Mouse (Mus musculus): ENCODE results near the gene B3gnt3. TPM values are rescaled to one million over a fixed set of nuclear protein-coding genes. Genes with fewer than 3 reads are reported as not detected.
A peak's percentile ranks its signal among the peaks of the same experiment; 100 is the strongest.
"Not testable (repeated sequence)": the region's sequence is repeated elsewhere in the genome, so short reads cannot be mapped to it uniquely, and the experiment has no call there.

B3gnt3 gene
- 0.58 and 0.68 TPM in 2 replicates for polyA plus RNA-seq (2015; fragmentation: Nextera tagmentation; extraction: Ambion mirVana)

DNA sequence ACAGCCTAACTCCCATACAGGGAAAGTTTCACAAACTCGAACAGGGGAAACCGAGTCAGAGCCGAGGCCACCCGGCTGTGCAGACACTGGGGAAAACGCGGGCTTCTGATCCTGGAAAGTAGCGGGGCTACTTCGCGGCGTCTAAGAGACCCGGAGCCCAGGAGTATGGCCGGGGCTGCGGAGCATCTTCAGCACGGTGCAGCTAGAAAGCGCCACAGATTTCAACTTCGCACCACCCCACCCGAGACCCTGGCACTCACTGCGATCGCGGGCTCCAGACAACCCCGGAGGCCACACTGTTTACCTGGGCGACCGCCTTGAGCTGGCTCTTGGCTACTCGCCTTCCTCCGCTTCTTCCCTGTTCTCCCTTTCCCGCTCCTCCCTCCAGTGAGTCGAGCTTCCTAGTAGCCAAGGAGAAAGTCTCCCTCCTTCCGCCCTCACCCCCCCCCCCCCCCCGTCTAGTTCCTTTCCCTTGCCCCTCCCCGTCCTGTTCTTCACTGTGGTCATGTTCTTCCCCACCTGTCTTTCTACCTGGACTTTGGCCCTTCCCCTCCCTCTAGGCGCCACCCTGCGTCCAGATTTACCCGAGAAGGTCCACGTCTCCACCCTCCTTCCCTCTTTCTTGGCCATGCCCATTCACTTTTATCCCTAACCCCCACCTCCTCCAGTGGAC lies at the start of gene B3gnt3:
TSS of gene B3gnt3 (minus strand) at position 376 of the 673 bp plus-strand sequence.
- no peaks in the 10 kb centered on the region for H3K36me3 ChIP-seq (ENCODE audit: control insufficient read depth, insufficient read depth)
- H3K4me3 ChIP-seq (replicated peaks; ENCODE audit: low read length), result 0 out of 2 replicates have a peak within 1 kb of the TSS, but pooled peaks have one; percentile 0
- H3K4me2 ChIP-seq (ENCODE audit: low read length), result peak within 1 kb of the TSS; percentile 8; the same call in 1 of the 2 replicates
- 16% methylated on average over 32 of the region's 34 CpGs for WGBS
- H3K27me3 ChIP-seq (replicated peaks; ENCODE audit: control insufficient read depth, insufficient read depth, low read length), result peaks cover 49% of the 10 kb centered on the region
- H3K9ac ChIP-seq (replicated peaks; ENCODE audit: low read depth, low read length), result no peak within 1 kb of the TSS
- no peak for ATAC-seq
- H3K9me3 ChIP-seq (ENCODE audit: control insufficient read depth, low read length), result no peaks in the 10 kb centered on the region
- H3K27ac ChIP-seq (ENCODE audit: low read length), result no peak within 1 kb of the TSS
- 0 out of 2 replicates have a peak, but pooled peaks cover 2% of the 10 kb centered on the region for H3K4me1 ChIP-seq (replicated peaks; ENCODE audit: control insufficient read depth, insufficient read depth, low read length)

GRCm38 (mm10) chr8:71749321-71750075 lies 47.9 kb upstream of the B3gnt3 start:
- not testable (repeated sequence) for H3K27ac ChIP-seq (ENCODE audit: low read length); ATAC-seq
- 85% methylated on average over 6 of the region's 6 CpGs for WGBS

GRCm38 (mm10) chr8:71747082-71747481 lies 45.5 kb upstream of the B3gnt3 start:
- not testable (repeated sequence) for H3K9me3 ChIP-seq (ENCODE audit: control insufficient read depth, low read length); H3K4me1 ChIP-seq (replicated peaks; ENCODE audit: control insufficient read depth, insufficient read depth, low read length); ATAC-seq; H3K9ac ChIP-seq (replicated peaks; ENCODE audit: low read depth, low read length); H3K36me3 ChIP-seq (ENCODE audit: control insufficient read depth, insufficient read depth); H3K27me3 ChIP-seq (replicated peaks; ENCODE audit: control insufficient read depth, insufficient read depth, low read length); H3K4me3 ChIP-seq (replicated peaks; ENCODE audit: low read length); H3K27ac ChIP-seq (ENCODE audit: low read length); H3K4me2 ChIP-seq (ENCODE audit: low read length)

More at GRCm38 (mm10) chr8:71749321-71750075, 47.9 kb upstream of the B3gnt3 start:
- not testable (repeated sequence) for H3K9ac ChIP-seq (replicated peaks; ENCODE audit: low read depth, low read length); H3K4me1 ChIP-seq (replicated peaks; ENCODE audit: control insufficient read depth, insufficient read depth, low read length); H3K4me3 ChIP-seq (replicated peaks; ENCODE audit: low read length); H3K27me3 ChIP-seq (replicated peaks; ENCODE audit: control insufficient read depth, insufficient read depth, low read length); H3K4me2 ChIP-seq (ENCODE audit: low read length); H3K9me3 ChIP-seq (ENCODE audit: control insufficient read depth, low read length); H3K36me3 ChIP-seq (ENCODE audit: control insufficient read depth, insufficient read depth)

GRCm38 (mm10) chr8:71745322-71745721 lies 43.7 kb upstream of the B3gnt3 start:
- ATAC-seq, result no peak
- Histone ChIP-seq H3K4me3 (replicated peaks; ENCODE audit: low read length) (no peak overlapping the region), H3K4me2 (ENCODE audit: low read length) (no peak overlapping the region), H3K4me1 (replicated peaks; ENCODE audit: control insufficient read depth, insufficient read depth, low read length) (peaks cover 6% of the 10 kb centered on the region), H3K27me3 (replicated peaks; ENCODE audit: control insufficient read depth, insufficient read depth, low read length) (0 out of 2 replicates have a peak, but pooled peaks cover 2% of the 10 kb centered on the region), H3K36me3 (ENCODE audit: control insufficient read depth, insufficient read depth) (no peaks in the 10 kb centered on the region), H3K9me3 (ENCODE audit: control insufficient read depth, low read length) (no peaks in the 10 kb centered on the region), H3K9ac (replicated peaks; ENCODE audit: low read depth, low read length) (no peak overlapping the region), H3K27ac (ENCODE audit: low read length) (no peak overlapping the region)
- WGBS, result 80% methylated on average over 1 of the region's 1 CpGs

DNA sequence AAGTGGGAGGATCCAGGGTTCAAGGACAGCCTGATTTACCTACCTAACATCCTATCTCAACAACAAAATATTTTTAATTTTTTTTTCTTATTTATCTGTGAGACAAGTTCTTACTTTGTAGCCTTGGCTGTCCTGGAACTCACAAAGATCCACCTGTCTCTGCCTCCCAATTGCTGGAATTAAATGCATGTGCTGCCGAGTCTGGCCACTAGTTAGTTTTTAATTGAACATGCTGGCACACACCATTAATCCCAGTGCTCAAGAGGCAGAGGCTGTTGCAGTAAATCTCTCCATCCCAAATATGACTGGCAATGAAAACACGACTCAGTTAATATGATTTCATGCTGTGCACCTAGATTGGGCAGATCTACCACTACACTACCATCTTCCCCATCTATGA lies 41.2 kb upstream of the B3gnt3 start:
- Histone ChIP-seq H3K4me2 (ENCODE audit: low read length) (no peak overlapping the region), H3K4me3 (replicated peaks; ENCODE audit: low read length) (no peak overlapping the region), H3K9ac (replicated peaks; ENCODE audit: low read depth, low read length) (no peak overlapping the region), H3K27me3 (replicated peaks; ENCODE audit: control insufficient read depth, insufficient read depth, low read length) (0 out of 2 replicates have a peak, but pooled peaks cover 2% of the 10 kb centered on the region), H3K4me1 (replicated peaks; ENCODE audit: control insufficient read depth, insufficient read depth, low read length) (peaks cover 6% of the 10 kb centered on the region), H3K36me3 (ENCODE audit: control insufficient read depth, insufficient read depth) (no peaks in the 10 kb centered on the region), H3K9me3 (ENCODE audit: control insufficient read depth, low read length) (no peaks in the 10 kb centered on the region), H3K27ac (ENCODE audit: low read length) (no peak overlapping the region)
- no peak for ATAC-seq
- 59% methylated on average over 2 of the region's 2 CpGs for WGBS

GRCm38 (mm10) chr8:71741687-71742114 lies 40.1 kb upstream of the B3gnt3 start:
- no peak overlapping the region for H3K9ac ChIP-seq (replicated peaks; ENCODE audit: low read depth, low read length)
- H3K36me3 ChIP-seq (ENCODE audit: control insufficient read depth, insufficient read depth), result no peaks in the 10 kb centered on the region
- H3K4me1 ChIP-seq (replicated peaks; ENCODE audit: control insufficient read depth, insufficient read depth, low read length), result peaks cover 6% of the 10 kb centered on the region
- WGBS, result 3% methylated on average over 19 of the region's 19 CpGs
- 0 out of 2 replicates have a peak, but pooled peaks cover 2% of the 10 kb centered on the region for H3K27me3 ChIP-seq (replicated peaks; ENCODE audit: control insufficient read depth, insufficient read depth, low read length)
- H3K4me2 ChIP-seq (ENCODE audit: low read length), result peak overlapping the region; percentile 44
- H3K9me3 ChIP-seq (ENCODE audit: control insufficient read depth, low read length), result no peaks in the 10 kb centered on the region
- no peak overlapping the region for H3K27ac ChIP-seq (ENCODE audit: low read length)
- H3K4me3 ChIP-seq (replicated peaks; ENCODE audit: low read length), result peak overlapping the region; percentile 14; the same call in 1 of the 2 replicates
- ATAC-seq, result peak; percentile 54; the same call in 1 of the 2 replicates

GRCm38 (mm10) chr8:71741226-71741625 lies 39.6 kb upstream of the B3gnt3 start:
- H3K27ac ChIP-seq (ENCODE audit: low read length), result no peak overlapping the region
- H3K9me3 ChIP-seq (ENCODE audit: control insufficient read depth, low read length), result no peaks in the 10 kb centered on the region
- peaks cover 6% of the 10 kb centered on the region for H3K4me1 ChIP-seq (replicated peaks; ENCODE audit: control insufficient read depth, insufficient read depth, low read length)
- 36% methylated on average over 3 of the region's 3 CpGs for WGBS
- no peaks in the 10 kb centered on the region for H3K36me3 ChIP-seq (ENCODE audit: control insufficient read depth, insufficient read depth)
- no peak overlapping the region; the same call in 1 of the 2 replicates for H3K4me3 ChIP-seq (replicated peaks; ENCODE audit: low read length)
- peak overlapping the region; percentile 44 for H3K4me2 ChIP-seq (ENCODE audit: low read length)
- H3K27me3 ChIP-seq (replicated peaks; ENCODE audit: control insufficient read depth, insufficient read depth, low read length), result 0 out of 2 replicates have a peak, but pooled peaks cover 2% of the 10 kb centered on the region
- no peak for ATAC-seq
- no peak overlapping the region for H3K9ac ChIP-seq (replicated peaks; ENCODE audit: low read depth, low read length)

DNA sequence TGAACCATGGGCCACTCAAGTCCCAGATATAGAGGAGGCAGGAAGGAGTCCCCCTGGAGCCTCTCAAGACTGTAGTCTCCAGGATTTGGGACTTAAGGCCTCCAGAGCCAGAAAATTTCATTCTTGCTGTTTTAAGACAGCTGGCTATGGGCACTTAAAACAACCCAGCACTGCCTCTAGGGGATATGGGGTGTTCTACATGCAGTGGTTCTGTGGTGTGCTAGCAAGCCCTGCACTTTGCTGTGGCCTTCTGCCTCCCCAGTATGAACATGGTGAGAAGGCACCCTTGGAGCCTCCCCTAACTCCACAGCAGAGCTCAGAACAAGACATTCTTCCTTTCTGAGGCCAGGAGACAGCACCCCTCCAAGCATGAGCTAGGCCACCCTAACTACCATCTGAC lies 36.7 kb upstream of the B3gnt3 start:
- not testable (repeated sequence) for H3K9me3 ChIP-seq (ENCODE audit: control insufficient read depth, low read length); H3K36me3 ChIP-seq (ENCODE audit: control insufficient read depth, insufficient read depth); H3K27me3 ChIP-seq (replicated peaks; ENCODE audit: control insufficient read depth, insufficient read depth, low read length); ATAC-seq; H3K27ac ChIP-seq (ENCODE audit: low read length); H3K4me1 ChIP-seq (replicated peaks; ENCODE audit: control insufficient read depth, insufficient read depth, low read length); H3K9ac ChIP-seq (replicated peaks; ENCODE audit: low read depth, low read length); H3K4me2 ChIP-seq (ENCODE audit: low read length); H3K4me3 ChIP-seq (replicated peaks; ENCODE audit: low read length)

DNA sequence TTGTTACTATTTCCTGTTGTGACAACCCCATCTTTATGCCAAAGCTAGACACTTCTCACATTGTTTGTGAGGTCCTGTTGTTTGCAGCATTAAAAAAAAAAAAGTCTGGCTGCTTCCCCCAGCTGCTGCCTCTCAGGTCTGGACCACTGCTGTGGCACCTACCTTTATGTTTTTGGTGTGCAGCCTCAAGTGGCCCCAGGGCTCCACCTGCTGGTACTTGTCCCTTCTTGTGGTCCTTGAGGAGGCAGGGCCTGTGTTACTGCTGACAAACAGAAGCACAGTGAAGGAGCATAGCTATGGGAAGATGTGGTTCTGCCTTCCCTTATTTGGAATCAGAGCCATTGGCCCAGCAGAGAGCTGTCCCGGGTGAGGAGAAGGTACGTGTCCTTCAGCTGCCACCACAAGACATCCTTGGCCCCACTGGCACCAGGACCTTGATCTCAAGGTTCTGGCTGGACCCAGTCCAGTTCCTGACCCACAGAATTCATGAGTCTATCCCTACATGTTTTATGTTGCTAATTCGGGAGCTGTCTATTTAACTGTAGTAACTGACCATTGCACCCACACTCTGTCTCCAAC lies 30.2 kb upstream of the B3gnt3 start:
- Histone ChIP-seq H3K4me1 (replicated peaks; ENCODE audit: control insufficient read depth, insufficient read depth, low read length) (peaks cover 8% of the 10 kb centered on the region), H3K27ac (ENCODE audit: low read length) (no peak overlapping the region), H3K27me3 (replicated peaks; ENCODE audit: control insufficient read depth, insufficient read depth, low read length) (no peaks in the 10 kb centered on the region), H3K9ac (replicated peaks; ENCODE audit: low read depth, low read length) (no peak overlapping the region), H3K4me3 (replicated peaks; ENCODE audit: low read length) (no peak overlapping the region), H3K9me3 (ENCODE audit: control insufficient read depth, low read length) (no peaks in the 10 kb centered on the region), H3K36me3 (ENCODE audit: control insufficient read depth, insufficient read depth) (no peaks in the 10 kb centered on the region), H3K4me2 (ENCODE audit: low read length) (no peak overlapping the region)
- ATAC-seq, result no peak
- 57% methylated on average over 3 of the region's 3 CpGs for whole genome bisulfite sequencing
